Mouse (Mus musculus) kidney, postnatal 10 days (tissue): ENCODE measurements around the gene Wipf2.
"Not testable (repeated sequence)": the region's sequence is repeated elsewhere in the genome, so short reads cannot be mapped to it uniquely, and the experiment has no call there.

Experiments used
- DNase-seq: peaks from one replicate; pipeline ENCODE4 v3.0.0; 2021; ENCODE audit warnings: mixed read lengths

Gene Wipf2

DNA sequence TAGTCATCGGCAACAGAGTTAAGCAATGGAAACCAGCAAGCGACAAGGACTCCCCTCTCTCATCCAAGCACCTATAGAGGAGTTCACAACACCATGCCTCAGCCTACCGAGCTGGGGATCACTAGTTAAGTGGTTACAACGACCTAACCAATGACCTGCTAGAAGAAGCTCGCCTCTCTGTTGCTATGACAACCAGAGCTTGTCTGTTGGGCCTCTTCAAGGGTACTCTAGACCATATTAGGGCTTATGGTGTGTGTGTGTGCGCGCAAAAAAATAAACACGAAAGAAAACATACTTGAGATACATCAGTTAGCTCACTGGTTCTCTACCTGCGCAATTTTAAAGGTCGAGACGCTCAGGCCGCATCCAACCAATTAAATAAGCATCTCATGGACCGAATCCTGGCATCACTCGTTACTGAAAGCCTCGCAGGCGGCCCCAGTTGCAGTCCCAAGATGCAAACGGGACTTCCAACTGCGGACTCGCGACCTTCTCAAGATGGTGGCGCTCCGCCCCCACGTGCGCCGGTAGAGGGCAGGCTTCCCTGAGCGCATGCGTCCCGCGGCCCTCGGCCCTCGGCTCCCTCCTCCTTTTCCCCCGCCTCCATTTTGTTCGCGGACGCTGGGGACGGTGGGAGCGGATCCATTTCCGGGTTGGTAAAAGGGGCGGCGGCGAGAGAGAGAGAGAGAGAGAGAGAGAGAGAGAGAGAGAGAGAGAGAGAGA is at the start of gene Wipf2:
Gene Wipf2 (plus strand): TSS at position 611 of the 723 bp plus-strand sequence.
- DNase-seq: peak; percentile 98

DNA sequence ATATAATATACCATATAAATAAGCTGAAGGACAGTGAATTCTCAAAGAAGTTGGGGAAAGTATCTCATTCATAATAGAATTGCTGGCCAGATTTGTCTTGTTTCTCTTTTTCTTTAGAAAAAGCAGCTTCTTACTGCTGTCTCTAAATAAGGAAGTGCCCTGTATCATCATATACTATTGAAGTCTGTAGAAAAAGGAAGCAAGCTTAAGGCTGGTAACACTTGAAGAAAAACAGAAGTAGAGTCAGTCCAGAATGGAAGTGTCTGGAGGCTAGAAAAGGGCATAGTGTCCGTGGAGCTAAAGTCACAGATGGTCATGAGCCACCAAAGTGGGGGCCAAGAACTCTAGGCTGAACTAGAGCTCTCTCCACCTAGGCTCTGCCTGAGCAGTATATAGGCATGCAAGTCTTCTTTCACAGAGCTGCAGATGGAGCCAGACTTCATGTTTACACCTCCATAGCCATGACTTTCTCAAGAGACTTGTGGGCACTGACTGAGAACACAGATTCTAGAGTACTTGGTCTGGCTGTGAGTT is 46.7 kb upstream of the Wipf2 start:
- no peak for DNase-seq

DNA sequence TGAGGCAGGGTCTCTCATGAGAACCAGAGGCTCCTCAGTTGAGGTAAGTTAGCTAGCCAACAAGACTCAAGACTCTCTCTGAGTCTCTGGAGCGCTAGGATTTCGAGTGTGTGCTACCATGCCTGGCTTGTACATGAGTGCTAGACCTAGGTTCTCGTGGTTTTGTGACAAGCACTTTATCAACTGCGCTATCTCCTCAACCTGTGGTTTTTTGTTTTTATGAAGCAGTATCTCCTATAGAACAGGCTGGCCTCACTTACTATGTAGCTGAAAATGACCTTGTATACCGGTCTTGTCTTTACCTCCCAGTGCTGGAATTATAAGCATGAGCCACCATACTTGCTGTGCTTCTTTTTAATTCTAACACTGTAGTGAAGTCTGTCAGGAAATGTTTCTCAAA is 42.5 kb upstream of the Wipf2 start:
- DNase-seq: no peak

GRCm38 (mm10) chr11:98826071-98826470 is 37.4 kb upstream of the Wipf2 start:
- not testable (repeated sequence) for DNase-seq

GRCm38 (mm10) chr11:98827877-98828276 is 35.6 kb upstream of the Wipf2 start:
- DNase-seq: no peak

DNA sequence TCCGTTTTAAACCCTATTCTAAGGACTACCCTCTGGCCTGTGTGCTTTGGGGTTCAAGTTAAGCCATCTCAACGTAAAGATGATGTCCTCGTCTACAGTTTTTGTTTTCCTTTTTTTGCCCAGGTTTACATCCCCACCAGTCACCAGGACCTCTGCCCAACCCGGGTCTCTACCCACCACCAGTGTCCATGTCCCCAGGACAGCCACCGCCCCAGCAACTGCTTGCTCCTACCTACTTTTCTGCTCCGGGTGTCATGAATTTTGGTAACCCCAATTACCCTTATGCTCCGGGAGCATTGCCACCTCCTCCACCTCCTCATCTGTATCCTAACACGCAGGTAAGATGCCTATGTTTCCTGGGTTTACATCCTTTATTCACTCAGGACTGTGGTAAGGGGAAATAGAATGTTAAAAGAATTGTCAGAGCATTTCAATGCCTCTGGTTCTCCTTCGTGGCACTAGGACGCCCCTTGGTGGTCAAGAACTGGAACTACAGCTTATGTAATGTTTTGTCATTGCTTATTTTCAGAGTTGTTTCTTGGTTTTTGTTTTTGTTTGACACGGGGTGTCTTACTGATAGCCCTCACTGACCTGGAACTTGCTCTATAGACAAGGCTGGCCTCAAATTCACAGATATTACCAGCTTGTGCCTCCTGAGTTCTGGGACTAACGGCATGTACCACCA is 34.2 kb upstream of the Wipf2 start:
- DNase-seq: peak; percentile 53

- DNase-seq: no peak
These were observed 33.6 kb upstream of the Wipf2 start for GRCm38 (mm10) chr11:98829875-98830274.

DNA sequence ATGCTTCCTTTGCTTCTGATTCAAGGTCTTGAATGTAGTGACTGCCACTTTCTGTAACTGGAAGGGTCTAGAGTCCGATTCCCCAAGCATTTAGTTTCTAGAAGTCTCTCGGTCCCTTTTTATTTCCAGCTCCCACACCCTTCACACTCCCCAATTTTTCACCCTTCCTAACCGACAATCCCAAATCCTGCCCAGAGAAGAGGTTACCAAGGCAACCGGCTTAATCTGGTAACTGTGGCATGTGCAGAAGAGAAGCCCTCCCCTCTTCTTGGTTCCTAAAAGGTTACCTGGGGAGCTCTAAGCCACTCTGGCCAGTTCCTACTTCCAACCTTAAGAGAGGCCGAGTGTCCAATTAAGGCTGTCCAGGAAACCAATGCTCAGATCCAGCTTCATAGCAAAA is 28.1 kb upstream of the Wipf2 start:
- no peak for DNase-seq

DNA sequence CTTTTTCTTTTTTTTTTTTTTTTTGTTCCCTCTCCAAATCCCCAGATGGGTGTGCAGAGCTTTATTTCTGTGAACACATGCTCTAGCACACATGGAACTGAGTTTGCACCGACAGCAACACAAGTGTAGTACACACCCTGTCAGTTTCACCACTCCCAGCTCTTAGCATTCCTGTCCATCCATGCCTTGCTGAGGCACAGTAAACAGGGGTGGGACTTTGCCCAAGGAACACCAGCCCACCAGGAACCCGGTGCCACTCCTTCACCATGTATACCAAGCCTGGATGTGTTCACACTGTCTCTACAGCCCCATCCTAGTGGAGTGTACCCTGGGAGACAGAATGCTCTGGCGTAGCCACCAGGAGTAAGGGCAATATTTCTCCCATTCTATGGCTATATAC is 27.7 kb upstream of the Wipf2 start:
- no peak for DNase-seq

GRCm38 (mm10) chr11:98836128-98836527 is 27.3 kb upstream of the Wipf2 start:
- peak; percentile 18 for DNase-seq

GRCm38 (mm10) chr11:98836651-98837141 is 26.7 kb upstream of the Wipf2 start, which contains the start of gene Rapgefl1:
Gene Rapgefl1, plus strand, starts transcription at chr11:98836785.
- DNase-seq: peak; percentile 91

- peak; percentile 41 for DNase-seq
These were observed 26.2 kb upstream of the Wipf2 start for GRCm38 (mm10) chr11:98837231-98837704.

DNA sequence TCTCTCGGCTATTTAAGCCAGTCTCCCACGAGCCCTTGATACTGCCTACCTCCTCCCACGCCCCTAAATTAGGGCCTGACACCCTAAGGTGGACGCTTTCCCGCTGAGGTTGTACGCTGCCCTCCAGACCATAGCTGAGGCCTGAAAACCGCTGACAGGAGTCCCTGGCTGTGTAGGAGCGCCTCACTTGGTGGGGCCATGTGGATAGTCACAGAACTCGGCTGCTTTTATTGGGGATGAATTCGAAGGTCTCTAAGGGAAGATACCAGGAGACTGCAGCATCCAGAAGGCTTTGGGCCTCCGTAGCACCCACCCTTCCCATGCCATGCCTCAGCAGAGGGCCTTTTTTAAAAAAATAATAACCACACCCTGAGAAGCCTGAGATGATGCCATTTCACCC is 25.5 kb upstream of the Wipf2 start:
- DNase-seq: no peak

DNA sequence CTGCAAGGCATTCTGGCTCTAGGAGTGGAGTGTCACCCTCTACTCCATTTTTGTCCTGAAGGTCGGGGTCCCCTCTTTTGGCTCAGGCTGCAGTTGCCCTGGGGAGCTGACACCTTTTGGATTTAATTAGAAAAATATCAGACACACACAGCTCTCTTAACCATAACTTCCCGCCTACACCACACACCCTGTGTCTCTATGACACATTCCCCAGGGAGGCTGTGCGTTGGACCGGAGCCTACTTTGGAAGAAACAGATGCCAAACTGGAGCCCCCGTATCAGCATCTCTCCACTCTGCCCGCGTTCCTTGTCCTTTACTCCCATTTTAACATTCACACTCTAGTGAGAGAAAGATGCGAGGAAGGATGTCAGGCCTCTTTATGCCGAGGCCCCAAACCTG is 24.9 kb upstream of the Wipf2 start:
- DNase-seq: no peak

DNA sequence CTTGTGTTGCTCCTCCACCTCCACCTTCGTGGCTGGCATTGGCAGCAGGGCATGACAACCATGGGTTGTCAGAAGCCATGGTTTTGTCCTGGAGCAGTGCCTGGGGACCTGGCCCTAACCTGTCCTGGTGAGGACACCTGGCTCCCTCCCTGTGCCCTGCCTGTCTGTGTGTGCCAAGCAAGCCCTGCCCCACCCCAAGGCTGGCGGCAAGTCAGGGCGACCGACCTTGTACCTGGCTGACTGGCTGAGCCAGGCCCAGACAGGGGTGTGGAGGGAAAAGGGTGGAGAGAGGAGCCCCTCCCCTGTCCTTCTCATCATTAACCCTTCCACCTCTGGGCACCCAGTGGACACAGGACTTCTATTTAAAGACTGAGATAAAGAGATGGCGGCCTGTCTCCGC is 24.0 kb upstream of the Wipf2 start:
- DNase-seq: peak; percentile 40

DNA sequence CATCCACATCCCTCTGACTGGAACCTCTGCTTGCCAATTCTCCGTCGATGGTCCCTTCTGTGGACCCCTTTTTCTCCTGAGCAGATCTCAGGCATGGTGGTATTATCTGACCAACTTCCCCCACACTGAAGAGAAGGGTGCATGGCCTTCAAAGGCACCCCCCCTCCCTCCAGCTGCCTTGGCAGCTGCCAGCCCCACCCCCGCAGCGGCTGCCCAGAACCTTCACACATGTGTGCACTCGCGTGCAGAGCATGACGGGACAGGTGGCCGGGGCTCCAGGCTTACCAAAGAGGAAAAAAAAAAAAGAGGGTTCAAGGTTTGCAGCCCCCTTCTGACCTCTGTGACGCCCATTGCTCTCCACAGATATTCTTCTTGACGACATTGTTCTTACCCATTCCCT is 23.5 kb upstream of the Wipf2 start:
- no peak for DNase-seq

DNA sequence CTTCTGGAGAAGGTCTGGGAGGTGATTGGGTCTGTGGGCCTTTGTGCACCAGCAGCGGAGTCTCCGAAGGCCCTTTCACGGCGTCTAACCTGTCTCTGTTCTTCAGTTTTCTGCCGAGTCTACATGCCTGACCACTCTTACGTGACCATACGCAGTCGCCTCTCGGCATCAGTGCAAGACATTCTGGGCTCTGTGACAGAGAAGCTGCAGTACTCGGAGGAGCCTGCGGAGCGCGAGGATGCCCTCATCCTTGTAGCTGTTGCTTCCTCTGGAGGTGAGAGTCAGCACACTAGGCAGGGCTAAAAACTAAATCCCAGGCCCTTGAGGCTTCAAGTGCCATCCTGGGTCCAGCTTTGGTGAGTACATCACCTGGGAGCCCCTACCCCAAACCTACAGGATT is 17.4 kb upstream of the Wipf2 start:
- no peak for DNase-seq

DNA sequence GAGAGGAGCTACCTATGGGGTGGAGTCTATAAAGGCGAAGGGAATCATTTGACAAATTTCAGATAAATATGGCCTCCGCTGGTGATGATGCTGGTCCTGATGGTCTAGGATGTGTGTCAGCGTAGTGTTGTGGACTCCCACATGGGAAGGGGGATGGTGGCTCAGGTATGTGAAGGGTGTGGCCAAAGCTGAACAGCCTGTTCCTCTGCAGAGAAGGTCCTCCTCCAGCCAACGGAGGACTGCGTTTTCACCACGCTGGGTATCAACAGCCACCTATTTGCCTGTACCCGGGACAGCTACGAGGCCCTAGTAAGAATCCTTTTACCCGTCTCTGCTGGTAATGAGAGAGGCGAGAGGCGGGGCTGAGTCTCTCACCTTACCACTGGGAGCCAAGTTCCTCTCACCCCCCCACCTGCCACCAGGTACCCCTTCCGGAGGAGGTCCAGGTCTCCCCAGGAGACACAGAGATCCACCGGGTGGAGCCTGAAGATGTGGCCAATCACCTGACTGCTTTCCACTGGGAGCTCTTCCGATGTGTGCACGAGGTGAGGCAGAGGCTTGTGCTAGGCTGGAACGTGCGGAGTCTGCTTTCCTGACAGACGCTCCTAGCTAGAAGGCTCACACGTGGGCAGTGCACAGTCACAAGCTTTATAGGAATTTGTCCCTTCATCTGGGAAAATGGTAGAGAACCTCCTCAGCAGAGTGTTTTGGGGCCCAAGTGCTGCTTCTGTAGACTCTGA is 16.4 kb upstream of the Wipf2 start:
- DNase-seq: no peak

GRCm38 (mm10) chr11:98849196-98849894 is 14.1 kb upstream of the Wipf2 start:
- no peak for DNase-seq

- DNase-seq: no peak
These were observed 13.0 kb upstream of the Wipf2 start for GRCm38 (mm10) chr11:98850100-98851093.

- no peak for DNase-seq
These were observed 9.3 kb upstream of the Wipf2 start for GRCm38 (mm10) chr11:98854116-98854515.
